Mouse (Mus musculus): ENCODE measurements around the gene Tdrd6.

DNA sequence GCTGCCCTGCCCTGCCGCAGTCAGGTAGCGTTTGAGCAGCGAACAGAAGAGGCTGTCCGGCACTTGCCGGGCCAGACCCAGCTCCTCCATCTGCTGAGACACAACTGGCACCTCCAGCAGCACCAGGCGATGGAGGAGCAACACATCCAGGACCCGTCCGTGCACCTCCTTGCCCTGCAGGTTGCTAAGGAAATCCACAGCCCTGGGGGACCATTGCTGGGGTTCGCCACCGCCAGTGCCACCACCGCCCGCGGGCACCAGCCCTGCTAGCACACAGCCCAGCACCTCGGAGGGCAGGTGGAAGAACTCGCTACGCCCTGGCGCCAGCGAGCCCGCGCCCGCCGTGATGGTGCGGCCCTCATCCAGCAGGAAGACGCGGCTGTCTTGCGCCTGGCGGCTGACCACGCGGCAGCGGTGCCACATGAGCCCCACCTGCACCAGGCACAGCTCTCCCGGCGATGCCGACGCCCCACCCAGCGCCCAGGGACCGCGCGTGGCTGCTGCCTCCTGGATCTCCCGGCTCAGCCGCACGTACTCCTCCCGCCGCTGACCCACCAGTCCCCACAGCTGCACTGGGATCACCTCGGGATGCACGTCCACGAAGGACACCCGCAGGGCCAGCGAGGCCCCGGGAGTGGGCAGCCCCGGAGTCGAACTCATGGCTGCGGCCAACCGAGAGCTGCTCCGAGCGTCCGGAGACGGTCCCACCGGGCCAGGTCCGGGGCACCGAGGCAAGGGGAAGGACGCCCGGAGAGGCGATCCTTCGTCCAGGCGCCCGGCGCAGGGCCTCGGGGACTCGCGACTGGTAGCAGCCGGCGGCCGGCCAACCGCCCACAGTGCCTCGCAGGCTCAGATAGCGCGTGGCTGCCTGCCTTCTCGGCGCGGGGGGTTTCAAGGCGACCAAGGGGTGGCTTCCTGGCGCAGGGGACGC lies at the start of gene Tdrd6:
- TF ChIP-seq CTCF (IDR thresholded peaks at IDR 0.05; ENCODE audit: control insufficient read depth, insufficient read depth, insufficient replicate concordance, low read depth, low read length) (no peak), POLR2A (IDR thresholded peaks at IDR 0.05; ENCODE audit: control insufficient read depth, low read depth, low read length) (no peak; the same call in 1 of the 2 replicates)

Measured in testis, adult 2 months (tissue).